Comparison of ENCODE assay signal across 13 mouse cellular contexts in the genomic region with DNA sequence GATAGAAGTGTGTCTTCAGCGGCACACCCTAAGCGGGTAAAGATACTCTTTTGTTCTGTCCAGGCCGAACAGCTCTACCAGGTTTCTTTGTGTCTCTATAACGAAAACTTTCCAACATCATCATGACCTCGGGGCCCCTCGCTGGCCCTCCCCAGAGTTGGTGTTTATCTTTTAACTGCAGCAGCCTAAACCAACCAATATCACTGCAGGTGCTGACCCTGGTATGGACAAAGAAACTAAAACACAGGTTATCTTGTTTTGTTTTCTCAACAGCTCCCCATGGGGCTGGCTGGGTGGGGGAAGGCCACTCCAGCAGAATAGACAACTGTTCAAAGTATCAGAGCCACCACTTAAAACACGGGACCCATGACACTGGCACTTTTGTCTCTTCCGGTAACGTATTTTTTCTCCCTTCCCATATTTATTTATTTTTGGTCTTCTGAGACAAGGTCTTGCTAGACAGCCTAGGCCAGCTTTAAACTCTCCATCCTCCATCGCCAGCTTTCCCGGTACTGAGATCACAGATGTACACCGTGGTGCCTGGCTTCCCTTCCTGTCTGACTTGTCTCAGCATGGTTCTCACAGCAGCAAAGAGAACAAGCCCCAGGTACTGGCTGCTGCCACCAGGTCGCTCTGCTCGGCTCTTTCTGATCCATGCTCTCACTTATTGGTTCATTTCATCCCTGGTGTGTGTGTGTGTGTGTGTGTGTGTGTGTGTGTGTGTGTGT.
DNase-seq lines count a peak whose midpoint lies in the region; ATAC-seq and TF ChIP-seq lines count a peak whose summit lies in the region.
"Had no signal": no experiment of that assay in that cellular context is flagged by ENCODE, and none has a peak within 500 bp of the region (broad histone marks: within the 10 kb centered on the region; RNA-seq: fewer than 3 reads in every experiment).

No protein-coding gene starts in this region.

- peak overlapping the region; percentile 60 for H3K27ac ChIP-seq in heart, embryonic 12.5 days (ENCODE audit: poor library complexity, severe bottlenecking)
- peak overlapping the region; percentile 53 for H3K27ac ChIP-seq in MEL (ENCODE audit: control insufficient read depth, low read depth, low read length)
- H3K27ac ChIP-seq in liver, embryonic 14.5 days, result peak overlapping the region; percentile 21; the same call in 1 of the 2 replicates
- H3K27ac ChIP-seq: hindbrain, postnatal 0 days; neural tube, embryonic 15.5 days had no signal

- TF ChIP-seq POLR2A in MEL (IDR thresholded peaks at IDR 0.05; ENCODE audit: control insufficient read depth in 1 of 2, insufficient read depth in 1 of 2, low read depth in 1 of 2, low read length in 2 of 2, poor library complexity in 1 of 2), result no peak

- 0 out of 2 replicates have a peak overlapping the region, but pooled peaks have one; percentile 16 for H3K4me2 ChIP-seq in heart, embryonic 12.5 days
- peak overlapping the region; percentile 50 for H3K4me2 ChIP-seq in liver, embryonic 14.5 days (ENCODE audit: low read depth)
- H3K4me2 ChIP-seq: midbrain, embryonic 11.5 days; neural tube, embryonic 15.5 days had no signal

- WGBS in heart, embryonic 12.5 days, result 47% methylated on average over 14 of the region's 14 CpGs
- 14% methylated on average over 14 of the region's 14 CpGs for WGBS in liver, embryonic 14.5 days (ENCODE audit: insufficient replicate concordance)

- H3K9ac ChIP-seq in heart, embryonic 12.5 days, result no peak overlapping the region
- 0 out of 2 replicates have a peak overlapping the region, but pooled peaks have one; percentile 2 for H3K9ac ChIP-seq in MEL (ENCODE audit: control insufficient read depth, low read depth, low read length, poor library complexity, severe bottlenecking)
- peak overlapping the region; percentile 27; the same call in 1 of the 2 replicates for H3K9ac ChIP-seq in liver, embryonic 14.5 days (replicated peaks)
- H3K9ac ChIP-seq: neural tube, embryonic 15.5 days had no signal

- peak; percentile 79 for ATAC-seq in heart, embryonic 12.5 days (ENCODE audit: insufficient number of reproducible peaks, low FRiP score)
- ATAC-seq in liver, embryonic 14.5 days (ENCODE audit: insufficient read depth), result peak; percentile 82
- ATAC-seq: hindbrain, postnatal 0 days had no signal

- no peaks in the 10 kb centered on the region for H3K27me3 ChIP-seq in heart, embryonic 12.5 days (replicated peaks)
- no peaks in the 10 kb centered on the region for H3K27me3 ChIP-seq in MEL (ENCODE audit: control insufficient read depth in 1 of 2, insufficient read depth in 2 of 2, low read length in 2 of 2)
- H3K27me3 ChIP-seq in liver, embryonic 14.5 days (ENCODE audit: control insufficient read depth, insufficient read depth, low read length), result no peaks in the 10 kb centered on the region
- H3K27me3 ChIP-seq: neural tube, embryonic 15.5 days had no signal

- no peaks in the 10 kb centered on the region for H3K79me2 ChIP-seq in MEL (ENCODE audit: control insufficient read depth, insufficient read depth, low read length, poor library complexity)

- peak; percentile 36 to 76; a peak in 3 of 4 replicates for TF ChIP-seq EP300 in MEL (IDR thresholded peaks at IDR 0.05; ENCODE audit: low read depth in 1 of 2, low read length in 2 of 2)
- peak; percentile 69 for TF ChIP-seq EP300 in liver, embryonic 14.5 days (IDR thresholded peaks at IDR 0.05; ENCODE audit: low read depth)

- no peak for DNase-seq in heart, postnatal 36 days
- DNase-seq in MEL (ENCODE audit: low read depth, low spot score), result peak; percentile 43
- DNase-seq in c-Kit-positive CD71-positive TER-119-positive erythroid progenitor cells, embryonic 14.5 days (ENCODE audit: low spot score), result peak; percentile 61
- DNase-seq in liver, embryonic 14.5 days (ENCODE audit: low read depth in 3 of 3, low spot score in 3 of 3), result peak in 2 of 3 experiments; percentile 51 to 58
- DNase-seq in kidney, postnatal 25 days, result no peak
- DNase-seq in urinary bladder, postnatal 10 days (ENCODE audit: low spot score), result no peak
- DNase-seq: heart, adult 18-20 months; kidney, postnatal 10 days; lung, adult 18-20 months had no signal

- intact Hi-C loops in heart, postnatal 36 days (cut with DNase I), result no loop called here

- H3K4me3 ChIP-seq in heart, embryonic 12.5 days, result no peak overlapping the region
- no peak overlapping the region for H3K4me3 ChIP-seq in MEL (ENCODE audit: control insufficient read depth in 1 of 2, insufficient read depth in 1 of 2, low read depth in 2 of 2, low read length in 2 of 2)
- peak overlapping the region in 1 of 2 experiments; percentile 15; a peak in 1 of 4 replicates for H3K4me3 ChIP-seq in liver, embryonic 14.5 days (ENCODE audit: insufficient read depth in 1 of 2, low read depth in 2 of 2, low read length in 2 of 2)
- H3K4me3 ChIP-seq: neural tube, embryonic 15.5 days had no signal

- TF ChIP-seq CTCF in MEL (IDR thresholded peaks at IDR 0.05 in 2 of 3, conservative IDR thresholded peaks at IDR 0.05 in 1 of 3; ENCODE audit: control insufficient read depth in 1 of 3, insufficient read depth in 1 of 3, low read depth in 2 of 3, low read length in 3 of 3, poor library complexity in 1 of 3, severe bottlenecking in 1 of 3), result no peak
- no peak for TF ChIP-seq CTCF in liver, embryonic 14.5 days (IDR thresholded peaks at IDR 0.05; ENCODE audit: low read depth)

- H3K9me3 ChIP-seq in heart, embryonic 12.5 days (replicated peaks), result no peaks in the 10 kb centered on the region
- H3K9me3 ChIP-seq in MEL (replicated peaks; ENCODE audit: insufficient read depth, low read length), result no peaks in the 10 kb centered on the region
- no peaks in the 10 kb centered on the region for H3K9me3 ChIP-seq in liver, embryonic 14.5 days (ENCODE audit: control insufficient read depth, low read length)
- H3K9me3 ChIP-seq: neural tube, embryonic 15.5 days had no signal

- no peaks in the 10 kb centered on the region for H3K36me3 ChIP-seq in heart, embryonic 12.5 days
- peaks cover 0 to 36% of the 10 kb centered on the region in 2 experiments; a peak in 2 of 4 replicates for H3K36me3 ChIP-seq in MEL (ENCODE audit: control insufficient read depth in 1 of 2, insufficient read depth in 2 of 2, low read length in 2 of 2)
- no peaks in the 10 kb centered on the region for H3K36me3 ChIP-seq in liver, embryonic 14.5 days (replicated peaks; ENCODE audit: control insufficient read depth, insufficient read depth, low read depth)
- H3K36me3 ChIP-seq: neural tube, embryonic 15.5 days had no signal

- no peak for TF ChIP-seq RAD21 in MEL (IDR thresholded peaks at IDR 0.05; ENCODE audit: low read depth, low read length)

- peaks cover 63% of the 10 kb centered on the region for H3K4me1 ChIP-seq in heart, embryonic 12.5 days (replicated peaks)
- H3K4me1 ChIP-seq in MEL (ENCODE audit: control insufficient read depth in 1 of 2, insufficient read depth in 2 of 2, low read length in 2 of 2), result peaks cover 14 to 43% of the 10 kb centered on the region in 2 experiments
- H3K4me1 ChIP-seq in liver, embryonic 14.5 days (replicated peaks; ENCODE audit: control insufficient read depth in 2 of 2, insufficient read depth in 2 of 2, low read length in 1 of 2), result peaks cover 31 to 69% of the 10 kb centered on the region in 2 experiments

TF ChIP-seq in MEL, 35 proteins besides CTCF, POLR2A, EP300 and RAD21:
- TF ChIP-seq CHD1 (IDR thresholded peaks at IDR 0.05; ENCODE audit: low read depth, low read length), result no peak
- peak; percentile 80 for TF ChIP-seq TAL1 (IDR thresholded peaks at IDR 0.05; ENCODE audit: low read length)
- TF ChIP-seq GATA1 (IDR thresholded peaks at IDR 0.05; ENCODE audit: low read depth, low read length), result peak; percentile 52; the same call in 1 of the 2 replicates
- TF ChIP-seq TCF12 (IDR thresholded peaks at IDR 0.05; ENCODE audit: low read depth, low read length), result peak; percentile 52; the same call in 1 of the 2 replicates
- TF ChIP-seq SIN3A (IDR thresholded peaks at IDR 0.05; ENCODE audit: low read length), result 0 out of 2 replicates have a peak, but pooled peaks have one; percentile 15
- TF ChIP-seq CHD2 (IDR thresholded peaks at IDR 0.05; ENCODE audit: low read length), result no peak
- peak; percentile 21; the same call in 1 of the 2 replicates for TF ChIP-seq RCOR1 (IDR thresholded peaks at IDR 0.05; ENCODE audit: low read depth, low read length)

Comparison
In these comparisons a context has a peak if more than half of its experiments do, and no peak if none do; other contexts are left out.
1. DNase-seq: peak in MEL (single experiment), c-Kit-positive CD71-positive TER-119-positive erythroid progenitor cells, embryonic 14.5 days (single experiment) and liver, embryonic 14.5 days (2 of 3); none in heart, postnatal 36 days (0 of 2), kidney, postnatal 25 days (0 of 2) and urinary bladder, postnatal 10 days (single experiment).
2. Peak in every context shown above with its lines, with median percentiles within 50 percentile points of each other: H3K27ac ChIP-seq.